Comparison of ENCODE assay signal across 8 mouse cellular contexts in the genomic region with DNA sequence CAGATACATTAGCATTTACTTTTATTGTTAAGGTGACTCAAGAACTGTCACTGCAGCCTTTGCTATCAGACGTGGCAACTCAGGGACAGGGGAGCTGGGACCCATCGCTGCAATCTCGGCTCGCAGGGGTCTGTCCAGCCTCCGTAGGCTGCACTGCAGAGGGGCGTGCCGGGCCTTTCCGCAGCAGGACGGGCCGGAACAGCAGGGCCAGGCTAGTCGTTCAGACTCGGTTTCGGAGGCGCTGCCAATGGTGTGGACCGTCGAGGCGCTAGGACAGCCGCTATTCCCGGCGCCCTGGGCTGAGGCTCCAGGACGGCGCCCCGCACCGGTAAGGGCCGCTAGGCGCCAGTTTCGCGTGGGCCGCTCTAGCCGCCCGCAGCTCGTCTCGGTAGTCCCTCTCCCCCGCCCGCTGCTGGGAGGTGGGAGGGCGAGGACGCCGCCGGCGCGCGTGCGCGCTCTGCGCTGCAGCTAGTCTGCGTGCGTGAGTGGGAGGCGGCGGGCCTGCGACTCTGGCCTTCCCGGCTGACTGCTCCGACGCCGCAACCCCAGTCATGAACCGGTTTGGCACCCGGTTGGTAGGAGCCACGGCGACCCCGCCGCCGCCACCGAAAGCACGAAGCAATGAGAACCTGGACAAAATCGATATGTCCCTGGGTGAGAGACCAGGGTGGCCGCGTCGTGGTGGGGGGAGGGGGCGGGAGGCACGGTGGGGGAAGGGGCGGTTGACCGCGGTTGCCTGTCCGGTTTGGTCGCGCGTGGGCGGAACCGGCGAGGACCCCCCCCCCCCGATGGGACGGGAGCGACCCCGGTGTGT. TPM values are rescaled to one million over a fixed set of nuclear protein-coding genes. Genes with fewer than 3 reads are reported as not detected.
A peak's percentile ranks its signal among the peaks of the same experiment; 100 is the strongest.
DNase-seq lines count a peak whose midpoint lies in the region; ATAC-seq lines count a peak whose summit lies in the region.

Gene Fyttd1, plus strand, starts transcription at position 158 of the 814 bp plus-strand sequence.
Gene Rubcn, minus strand, starts transcription at position 424 of the 814 bp plus-strand sequence.

- peak; percentile 96 for ATAC-seq in hindbrain, embryonic 13.5 days (ENCODE audit: low FRiP score)

- peak within 1 kb of the TSS; percentile 96 for H3K9ac ChIP-seq in hindbrain, embryonic 13.5 days

- peak; percentile 99 for DNase-seq in NIH3T3 (ENCODE audit: low read depth)
- peak; percentile 97 to 98 for DNase-seq in cerebellum, postnatal 10 days
- DNase-seq in frontal cortex, postnatal 14 days (ENCODE audit: low spot score in 2 of 2) = peak; percentile 91
- DNase-seq in layer of hippocampus, postnatal 36 days = peak; percentile 96 to 97
- peak; percentile 96 for DNase-seq in lung, postnatal 36 days
- DNase-seq in retina, postnatal 1 day = peak; percentile 98
- peak; percentile 94 for DNase-seq in urinary bladder, adult 18-20 months (ENCODE audit: low spot score in 2 of 2)

- H3K9me3 ChIP-seq in hindbrain, embryonic 13.5 days = no peaks in the 10 kb centered on the region

- no peaks in the 10 kb centered on the region for H3K36me3 ChIP-seq in hindbrain, embryonic 13.5 days

- WGBS in hindbrain, embryonic 13.5 days = under 1% methylated on average over 77 of the region's 83 CpGs

- peak within 1 kb of the TSS; percentile 92 for H3K4me3 ChIP-seq in hindbrain, embryonic 13.5 days

- H3K4me2 ChIP-seq in hindbrain, embryonic 13.5 days = peak within 1 kb of the TSS; percentile 76

- no peaks in the 10 kb centered on the region for H3K27me3 ChIP-seq in hindbrain, embryonic 13.5 days

- H3K4me1 ChIP-seq in hindbrain, embryonic 13.5 days (replicated peaks) = peaks cover 34% of the 10 kb centered on the region

- H3K27ac ChIP-seq in hindbrain, embryonic 13.5 days = peak within 1 kb of the TSS; percentile 94

RNA-seq across cellular contexts. Expression of gene Fyttd1, which starts in this region (rescaled TPM):
- 110 and 119 TPM in 2 replicates for polyA plus RNA-seq in hindbrain, embryonic 13.5 days (2015; fragmentation: Nextera tagmentation; extraction: Ambion mirVana)
- total RNA-seq in layer of hippocampus, postnatal 36 days (2021) = 100 to 1,000 TPM; 114 to 118 TPM

RNA-seq across cellular contexts. Expression of gene Rubcn, which starts in this region (rescaled TPM):
- polyA plus RNA-seq in hindbrain, embryonic 13.5 days (2015; fragmentation: Nextera tagmentation; extraction: Ambion mirVana) = 26.1 and 28.8 TPM in 2 replicates
- 10 to 100 TPM; 61.4 to 62.4 TPM for total RNA-seq in layer of hippocampus, postnatal 36 days (2021)

Comparison
In these comparisons a context has a peak if more than half of its experiments do, and no peak if none do; other contexts are left out.
1. Peak in every context shown above with its lines: DNase-seq, ATAC-seq, H3K4me3 ChIP-seq and H3K27ac ChIP-seq.